19 mouse cellular contexts compared by ENCODE assay signal in the genomic region with DNA sequence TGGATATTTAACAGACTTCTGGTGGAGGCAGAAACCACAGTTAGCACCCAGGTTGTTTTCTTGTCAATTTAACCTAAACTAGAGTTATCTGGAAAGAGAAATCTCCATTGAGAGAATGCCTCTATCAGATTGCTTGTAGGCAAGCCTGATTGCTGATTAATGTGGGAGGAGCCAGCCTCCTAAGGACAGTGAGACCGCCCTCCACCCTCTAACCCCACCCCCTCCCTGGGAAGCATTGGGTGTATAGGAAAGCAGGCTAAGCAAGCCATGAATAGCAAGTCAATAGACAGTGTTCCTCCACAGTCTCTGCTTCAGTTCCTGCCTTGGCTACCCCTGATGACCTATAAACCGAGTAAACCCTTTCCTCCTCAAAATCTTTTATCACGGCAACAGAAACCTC.
"Had no signal": no experiment of that assay in that cellular context is flagged by ENCODE, and none has a peak within 500 bp of the region (broad histone marks: within the 10 kb centered on the region; RNA-seq: fewer than 3 reads in every experiment).

No protein-coding gene starts in this region.

- H3K9ac ChIP-seq: limb, embryonic 13.5 days; liver, embryonic 12.5 days; liver, embryonic 15.5 days; lung, embryonic 15.5 days; neural tube, embryonic 12.5 days; neural tube, embryonic 15.5 days had no signal

- H3K27me3 ChIP-seq: limb, embryonic 13.5 days; liver, embryonic 12.5 days; liver, embryonic 15.5 days; lung, embryonic 15.5 days; neural tube, embryonic 12.5 days; neural tube, embryonic 15.5 days had no signal

- H3K36me3 ChIP-seq: limb, embryonic 10.5 days; limb, embryonic 13.5 days; liver, embryonic 12.5 days; liver, embryonic 15.5 days; lung, embryonic 15.5 days; neural tube, embryonic 12.5 days; neural tube, embryonic 15.5 days had no signal

- H3K9me3 ChIP-seq: limb, embryonic 10.5 days; limb, embryonic 13.5 days; liver, embryonic 15.5 days; lung, embryonic 15.5 days; neural tube, embryonic 12.5 days; neural tube, embryonic 15.5 days had no signal

- H3K27ac ChIP-seq: kidney, postnatal 0 days; layer of hippocampus, adult 2 months; limb, embryonic 10.5 days; limb, embryonic 13.5 days; liver, embryonic 12.5 days; liver, embryonic 15.5 days; lung, embryonic 15.5 days; neural tube, embryonic 12.5 days; neural tube, embryonic 15.5 days; stomach, postnatal 0 days had no signal

- DNase-seq: kidney, adult 2 months; kidney, postnatal 25 days; layer of hippocampus, adult 9-11 months; liver; lung, adult 18-20 months; lung, postnatal 14 days; midbrain, embryonic 14.5 days; thymus, adult 18-20 months; thymus, postnatal 36 days had no signal

- H3K4me3 ChIP-seq: layer of hippocampus, adult 2 months; limb, embryonic 10.5 days; limb, embryonic 13.5 days; liver, embryonic 12.5 days; liver, embryonic 15.5 days; lung, embryonic 15.5 days; neural tube, embryonic 12.5 days; neural tube, embryonic 15.5 days had no signal

- H3K4me1 ChIP-seq: liver, embryonic 12.5 days; liver, embryonic 15.5 days; lung, embryonic 15.5 days; neural tube, embryonic 15.5 days had no signal
